Mouse (Mus musculus): ENCODE results near the gene Pdpn. TPM values are rescaled to one million over a fixed set of nuclear protein-coding genes. Genes with fewer than 3 reads are reported as not detected.

Gene Pdpn
- total RNA-seq, 2 experiments from 2014 or later = not detected

DNA sequence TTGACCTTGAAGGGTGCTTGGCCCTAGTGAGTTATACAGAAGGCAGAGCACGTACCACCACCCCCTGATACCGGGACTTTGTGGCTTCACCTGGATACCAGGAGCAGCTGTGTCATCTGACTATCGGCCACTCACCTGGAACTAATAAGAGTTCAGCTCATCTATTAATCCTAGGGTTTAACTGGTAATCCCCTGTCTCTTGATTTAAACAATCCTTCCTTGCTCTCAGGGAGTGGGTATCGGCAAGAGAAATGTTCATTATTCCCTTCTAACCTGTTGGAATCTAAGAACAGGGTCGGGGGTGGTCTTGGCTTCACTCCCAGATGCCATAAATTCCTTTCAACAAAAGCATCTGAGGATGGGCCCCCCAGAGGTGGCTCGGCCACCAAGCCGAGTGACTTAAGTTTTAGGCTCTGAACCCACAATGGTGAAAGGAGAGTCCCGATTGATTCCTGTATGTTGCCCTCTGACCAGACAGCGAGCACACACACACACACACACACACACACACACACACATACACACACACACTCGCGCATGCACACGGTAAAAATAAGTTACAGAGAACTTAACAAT is 837 bp upstream of the Pdpn start:
- ATAC-seq (replicated peaks; ENCODE audit: poor library complexity, severe bottlenecking) = no peak

DNA sequence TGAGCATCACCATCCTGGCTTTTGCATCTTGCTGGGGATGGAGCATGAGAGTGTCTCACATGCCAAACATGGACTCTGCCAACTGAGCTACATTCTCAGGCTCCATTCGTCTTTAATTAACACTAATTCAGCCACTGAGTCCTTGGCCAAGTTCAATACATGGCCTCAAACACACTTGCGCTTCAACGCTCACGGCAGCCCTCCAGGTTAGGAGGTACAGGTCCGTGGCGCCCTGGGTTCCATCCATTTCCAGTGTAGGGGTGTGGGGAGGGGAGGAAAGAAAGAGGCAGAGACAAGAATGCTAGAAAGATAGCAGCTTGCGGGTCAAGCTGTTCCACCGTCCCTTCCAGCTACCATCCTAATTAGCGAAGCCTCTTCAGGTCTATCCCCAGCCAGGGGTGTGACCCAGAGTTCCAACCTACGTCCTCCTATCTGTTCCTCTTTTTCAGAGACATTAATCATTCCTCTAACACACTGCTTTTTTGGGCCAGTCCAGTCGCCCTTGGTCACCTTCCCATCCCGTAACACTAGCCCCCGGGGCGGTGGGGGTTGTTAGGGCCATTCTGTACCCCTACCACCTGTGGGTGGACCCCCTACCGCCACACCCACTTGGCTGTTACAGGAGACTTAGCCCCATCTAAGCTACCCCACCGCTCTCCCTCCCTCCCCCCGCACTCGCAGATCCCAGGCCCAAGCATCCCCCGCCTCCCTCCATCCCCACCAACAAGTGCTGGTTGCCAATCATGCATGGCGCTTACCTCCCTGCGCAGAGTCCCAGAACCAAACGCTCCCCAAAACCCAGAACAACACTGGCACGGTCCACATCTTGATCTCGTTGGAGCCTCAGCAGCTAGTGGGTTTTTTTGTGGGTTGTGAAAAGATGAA is 691 bp downstream of the Pdpn start:
- peak; percentile 68 for ATAC-seq (replicated peaks; ENCODE audit: poor library complexity, severe bottlenecking)

DNA sequence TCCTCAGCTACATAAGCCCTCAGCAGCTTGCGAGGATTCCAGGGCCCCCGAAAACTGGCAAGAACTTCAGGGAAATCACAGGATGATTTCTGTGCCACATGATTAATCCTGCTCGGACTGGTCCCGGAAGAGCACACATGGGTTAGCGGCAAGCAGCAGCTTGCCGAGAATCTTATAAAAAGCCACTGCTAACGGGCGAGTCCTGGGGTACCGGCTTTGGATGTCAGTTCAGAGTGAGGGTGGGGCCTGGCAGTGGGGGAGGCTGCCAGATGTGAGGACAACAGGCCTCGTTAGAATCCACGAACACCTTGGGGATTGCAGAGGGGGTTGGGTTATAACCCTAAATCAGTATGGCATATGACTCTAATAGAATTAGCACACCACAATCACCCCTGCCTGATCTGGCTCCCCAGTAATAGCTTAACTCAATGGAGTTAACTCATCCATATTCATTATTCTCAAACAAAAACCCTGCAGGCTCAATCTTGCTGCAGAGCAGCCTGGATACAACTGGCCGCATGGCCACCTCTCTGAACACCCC is 2.3 kb downstream of the Pdpn start:
- no peak for ATAC-seq (replicated peaks; ENCODE audit: poor library complexity, severe bottlenecking)

DNA sequence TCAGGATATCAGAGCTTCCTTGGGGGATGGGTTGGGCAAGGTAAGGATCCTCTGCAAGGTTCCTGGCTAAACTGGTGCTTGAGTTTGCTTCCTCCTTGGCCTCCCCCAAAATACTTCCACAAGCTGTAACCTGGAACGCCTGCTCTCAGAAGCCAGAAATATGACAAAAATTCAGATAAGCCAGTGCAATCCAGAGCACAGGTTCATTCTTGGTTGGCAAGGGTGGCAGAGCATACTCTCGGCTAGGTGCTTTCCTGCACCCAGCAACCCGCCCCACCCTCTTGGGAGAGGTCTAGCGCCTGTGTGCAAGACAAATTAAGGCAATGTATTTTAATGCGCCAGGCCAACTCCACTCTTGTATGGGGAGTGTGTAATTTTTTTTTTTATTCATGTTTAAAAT is 3.2 kb downstream of the Pdpn start:
- no peak for ATAC-seq (replicated peaks; ENCODE audit: poor library complexity, severe bottlenecking)

DNA sequence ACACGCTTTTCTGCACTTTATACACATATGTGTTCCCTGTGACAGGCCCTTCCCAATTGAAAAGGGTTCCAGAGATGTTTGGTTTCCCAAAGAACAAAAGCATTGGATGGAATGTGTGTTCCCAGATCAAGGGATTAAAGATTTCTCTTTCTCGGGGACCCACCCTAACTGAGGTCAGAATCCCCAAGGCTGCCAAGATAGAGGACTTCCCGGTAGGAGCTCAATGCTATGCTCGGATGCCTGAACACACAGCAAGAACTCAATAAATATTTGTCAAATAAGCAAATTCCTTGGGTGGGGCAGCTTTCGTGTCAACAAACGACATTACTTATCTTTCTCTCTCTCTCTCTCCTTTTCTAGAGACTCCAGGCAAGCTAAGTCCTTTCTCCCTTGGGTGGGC is 5.0 kb downstream of the Pdpn start:
- ATAC-seq (replicated peaks; ENCODE audit: poor library complexity, severe bottlenecking) = no peak

DNA sequence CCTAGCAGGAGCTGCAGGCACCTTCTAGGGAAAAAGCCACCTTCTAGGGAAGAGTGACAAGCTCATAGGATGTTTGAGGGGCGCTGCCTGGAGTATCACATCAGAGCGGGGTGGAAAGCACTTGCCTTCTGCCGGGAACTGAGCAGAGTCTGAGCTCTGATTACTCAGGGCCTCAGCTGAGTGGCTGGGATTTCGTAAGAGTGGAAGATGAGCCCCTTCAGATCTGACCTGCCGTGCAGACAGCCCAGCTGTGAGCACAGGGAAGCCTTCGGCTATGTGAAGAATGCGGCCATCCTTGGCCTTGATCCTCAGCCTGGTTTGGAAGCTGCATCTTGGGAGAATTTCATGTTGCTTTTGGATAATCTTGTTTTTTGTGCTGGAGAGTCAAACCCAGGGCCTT is 10.5 kb downstream of the Pdpn start:
- ATAC-seq (replicated peaks; ENCODE audit: poor library complexity, severe bottlenecking) = peak; percentile 78

DNA sequence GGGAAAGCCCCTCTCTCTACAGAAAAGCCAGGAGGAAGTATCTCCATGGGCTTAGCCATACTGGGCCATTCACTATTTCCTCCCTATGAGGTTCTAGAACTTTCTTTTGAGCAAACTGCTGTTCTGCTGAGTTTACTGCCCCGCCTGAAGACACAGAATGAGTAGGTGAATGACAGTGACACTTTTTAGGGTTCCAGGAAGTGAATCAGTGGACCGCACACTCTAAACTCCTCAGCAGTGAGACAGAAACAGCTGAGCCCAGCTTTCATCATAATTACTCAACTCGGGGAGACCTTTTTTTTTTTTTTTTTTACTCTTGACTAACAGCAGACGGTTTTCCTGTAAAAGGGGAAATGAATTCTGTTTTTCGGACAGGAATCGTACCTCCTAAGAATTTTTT is 10.9 kb downstream of the Pdpn start:
- ATAC-seq (replicated peaks; ENCODE audit: poor library complexity, severe bottlenecking) = peak; percentile 83

DNA sequence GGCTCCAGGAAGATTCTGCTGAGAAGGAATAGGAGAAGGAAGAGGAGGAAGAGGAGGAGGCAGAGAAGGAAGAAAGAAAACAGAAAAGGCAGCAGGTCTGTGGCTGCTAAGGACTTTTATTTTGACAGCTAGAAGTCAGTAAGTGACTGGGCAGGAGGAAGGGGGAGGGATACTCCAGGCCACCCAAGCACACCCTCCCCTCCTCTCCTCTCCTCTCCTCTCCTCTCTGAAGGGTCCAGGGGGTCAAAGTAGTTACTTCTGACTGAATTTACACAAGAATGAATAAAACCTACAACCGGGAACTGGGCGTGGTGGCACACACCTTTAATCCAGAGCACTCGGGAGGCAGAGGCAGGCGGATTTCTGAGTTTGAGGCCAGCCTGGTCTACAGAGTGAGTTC is 12.3 kb downstream of the Pdpn start:
- 0 out of 2 replicates have a peak, but pooled peaks have one; percentile 9 for ATAC-seq (replicated peaks; ENCODE audit: poor library complexity, severe bottlenecking)

DNA sequence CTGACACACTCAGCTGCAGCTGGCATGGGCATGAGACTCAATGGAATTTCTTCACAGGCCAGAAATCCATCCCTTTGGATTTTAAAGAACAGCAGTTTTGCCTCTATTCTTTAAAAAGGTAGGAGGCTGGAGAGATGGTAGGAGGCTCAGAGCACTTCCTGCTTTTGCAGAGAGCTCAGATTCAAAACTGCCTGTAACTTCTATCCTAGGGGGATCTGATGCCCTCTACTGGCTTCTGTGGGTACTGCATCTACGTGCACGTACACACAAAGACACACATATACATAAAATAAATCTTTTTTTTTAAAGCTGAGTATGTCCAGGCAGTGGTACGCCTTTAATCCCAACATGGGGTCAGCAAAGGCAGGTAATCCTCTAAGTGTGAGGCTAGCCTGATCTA is 19.2 kb downstream of the Pdpn start:
- ATAC-seq (replicated peaks; ENCODE audit: poor library complexity, severe bottlenecking) = peak; percentile 43

DNA sequence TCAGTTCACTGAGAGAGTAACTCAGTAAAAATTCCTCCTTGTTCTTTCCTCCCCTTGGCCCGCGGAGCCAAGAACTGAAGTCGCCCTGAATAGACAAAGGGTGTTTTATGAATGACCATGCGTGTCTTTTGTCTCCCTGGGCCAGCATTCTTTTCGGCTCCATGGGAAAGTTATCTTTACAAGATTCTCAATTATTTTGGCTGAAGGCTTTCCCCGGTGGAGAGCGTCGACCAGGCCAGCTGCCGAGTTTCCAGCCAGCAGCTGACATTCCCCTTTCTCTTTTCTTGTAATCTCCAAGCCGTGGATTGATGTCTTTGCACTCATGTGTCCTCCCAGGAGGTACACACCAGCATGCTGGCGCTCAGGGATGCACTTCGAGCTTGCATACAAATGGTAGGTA is 19.7 kb downstream of the Pdpn start:
- ATAC-seq (replicated peaks; ENCODE audit: poor library complexity, severe bottlenecking) = no peak

DNA sequence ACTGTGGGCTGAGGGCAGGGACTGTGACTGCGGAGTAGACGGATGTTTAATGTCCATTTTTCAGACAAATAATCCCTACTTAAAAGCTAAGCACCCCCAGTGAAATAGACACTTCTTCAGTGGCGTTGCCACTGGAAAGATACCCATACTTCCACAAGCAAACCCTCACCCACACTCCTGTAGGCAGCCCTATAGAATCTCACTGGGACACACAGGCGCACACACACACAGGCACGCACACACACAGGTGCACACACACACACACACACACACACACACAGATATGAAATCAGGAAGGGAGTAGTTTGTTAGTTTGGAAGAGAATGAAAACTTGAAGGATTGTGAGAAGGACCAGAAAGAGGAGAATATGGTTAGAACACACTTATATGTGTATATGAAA is 20.3 kb downstream of the Pdpn start:
- no peak for ATAC-seq (replicated peaks; ENCODE audit: poor library complexity, severe bottlenecking)

DNA sequence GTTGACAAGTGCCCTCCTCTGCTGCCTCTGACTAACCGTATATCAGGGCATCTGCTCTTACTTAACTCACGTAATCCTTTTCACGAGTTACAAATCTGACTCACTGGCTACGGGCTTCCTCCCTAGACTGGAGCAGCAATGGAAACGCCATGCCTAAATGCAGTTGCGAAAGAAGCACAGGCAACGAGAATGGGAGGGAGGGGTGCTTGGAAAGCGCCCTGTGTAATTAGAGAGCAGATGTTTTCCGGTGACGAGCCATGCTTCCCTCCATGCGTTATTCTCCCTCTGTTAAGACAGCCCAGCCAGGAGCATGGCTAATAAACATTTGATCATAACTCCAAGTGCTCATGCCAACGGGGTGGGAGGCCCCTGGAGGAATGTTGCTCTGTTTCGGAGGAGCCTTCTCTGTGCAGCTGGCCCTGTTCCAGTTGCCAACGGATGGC is 20.9 kb downstream of the Pdpn start:
- ATAC-seq (replicated peaks; ENCODE audit: poor library complexity, severe bottlenecking) = peak; percentile 88

DNA sequence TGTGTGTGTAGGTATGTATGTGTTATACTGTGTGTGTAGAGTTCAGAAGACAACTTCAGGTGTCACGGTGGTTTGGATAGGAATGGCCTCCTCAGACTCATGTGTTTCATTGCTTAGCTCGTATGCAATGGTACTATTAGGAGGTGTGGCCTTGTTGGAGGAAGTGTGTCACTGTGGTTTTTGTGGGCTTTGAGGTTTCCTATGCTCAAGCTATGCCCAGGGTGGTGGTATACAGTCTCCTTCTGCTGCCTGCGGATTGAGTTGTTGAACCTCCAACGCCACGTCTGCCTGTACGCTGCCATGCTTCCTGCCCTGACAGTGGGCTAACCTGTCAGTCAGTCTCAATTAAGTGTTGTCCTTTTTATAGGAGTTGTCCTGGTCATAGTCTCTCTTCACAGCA is 22.0 kb downstream of the Pdpn start:
- ATAC-seq (replicated peaks; ENCODE audit: poor library complexity, severe bottlenecking) = peak; percentile 71

DNA sequence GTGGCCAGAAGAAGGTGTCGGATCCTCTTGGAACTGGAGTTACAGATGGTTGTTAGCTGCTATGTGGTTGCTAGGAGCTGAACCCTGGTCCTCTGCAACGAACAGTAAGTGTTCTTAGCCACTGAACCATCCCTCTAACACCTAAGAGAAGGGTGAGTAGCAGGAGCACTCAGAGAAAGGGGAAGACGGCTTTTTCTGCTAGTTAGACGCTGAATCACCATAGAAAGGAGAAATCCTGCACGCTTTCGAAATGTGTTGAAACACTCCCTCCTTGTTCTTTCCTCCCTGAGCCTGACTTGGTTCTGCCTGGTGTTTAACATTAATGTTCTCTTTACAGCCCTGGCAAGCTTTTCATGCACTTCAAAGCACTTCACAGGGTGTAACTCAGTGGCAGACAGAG is 27.8 kb downstream of the Pdpn start:
- peak; percentile 96 for ATAC-seq (replicated peaks; ENCODE audit: poor library complexity, severe bottlenecking)

DNA sequence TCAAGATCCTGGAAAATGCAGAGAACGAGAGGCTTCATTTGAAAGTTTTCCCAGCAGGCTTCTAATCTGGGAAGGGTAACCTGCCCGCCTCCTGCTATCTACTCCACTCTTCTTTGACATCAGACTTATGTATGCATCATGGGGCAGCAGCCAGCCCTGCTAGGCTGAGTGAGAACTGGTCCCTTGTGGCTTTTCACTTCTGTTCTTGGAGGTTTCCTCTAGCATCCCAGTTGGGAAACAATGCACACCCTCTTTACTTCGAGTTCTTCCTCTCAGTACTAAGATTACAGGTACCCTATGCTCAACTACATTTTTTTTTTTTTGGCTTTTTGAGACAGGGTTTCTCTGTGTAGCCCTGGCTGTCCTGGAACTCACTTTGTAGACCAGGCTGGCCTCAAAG is 28.5 kb downstream of the Pdpn start:
- peak; percentile 70 for ATAC-seq (replicated peaks; ENCODE audit: poor library complexity, severe bottlenecking)

DNA sequence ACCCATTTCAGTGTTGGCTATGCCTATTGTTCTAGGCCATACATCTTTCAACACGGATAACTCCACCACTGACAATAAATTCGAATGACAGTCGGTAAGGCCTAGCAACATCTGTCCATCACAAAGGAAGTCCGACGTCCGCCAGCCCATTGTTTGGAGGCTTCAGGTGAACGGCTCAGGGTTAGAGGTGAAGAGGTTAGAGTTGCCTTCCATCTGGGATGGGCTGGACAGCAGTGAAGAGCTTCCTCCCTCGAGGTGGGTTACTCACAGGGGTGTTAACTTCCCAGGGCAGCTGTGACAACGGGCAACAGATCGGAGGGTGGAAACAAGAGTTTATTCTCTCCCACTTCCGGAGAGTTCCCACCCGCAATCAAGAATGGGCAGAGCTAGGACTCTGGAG is 36.7 kb downstream of the Pdpn start:
- ATAC-seq (replicated peaks; ENCODE audit: poor library complexity, severe bottlenecking) = no peak

DNA sequence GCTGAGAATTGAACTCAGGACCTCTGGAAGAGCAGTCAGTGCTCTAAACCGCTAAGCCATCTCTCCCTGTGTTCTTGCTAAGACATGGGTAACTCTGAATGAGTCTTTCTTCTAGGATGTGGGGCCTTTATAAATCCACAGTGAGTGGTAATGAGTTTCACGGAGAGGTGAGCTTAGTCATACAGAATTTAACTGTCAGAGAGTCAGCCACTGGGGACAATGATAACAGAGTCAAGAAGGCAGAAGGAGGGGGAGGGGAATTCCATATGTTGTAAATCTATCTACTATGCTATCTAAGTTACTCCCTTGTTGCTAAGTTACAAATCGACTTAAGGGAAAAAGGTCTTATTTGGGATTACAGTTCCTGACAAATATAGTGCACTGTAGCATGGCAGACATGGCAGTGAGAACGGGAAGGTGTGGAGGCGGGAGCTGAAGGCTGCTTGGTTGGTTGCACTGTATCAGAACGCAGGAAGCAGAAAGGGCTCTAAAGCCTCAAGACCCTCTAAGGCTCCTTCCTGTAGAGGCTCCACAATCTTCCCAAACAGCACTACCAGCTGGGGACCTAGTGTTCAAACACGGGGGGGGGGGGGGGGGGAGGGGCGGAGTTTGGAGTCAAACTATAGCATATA is 39.5 kb downstream of the Pdpn start:
- no peak for ATAC-seq (replicated peaks; ENCODE audit: poor library complexity, severe bottlenecking)

DNA sequence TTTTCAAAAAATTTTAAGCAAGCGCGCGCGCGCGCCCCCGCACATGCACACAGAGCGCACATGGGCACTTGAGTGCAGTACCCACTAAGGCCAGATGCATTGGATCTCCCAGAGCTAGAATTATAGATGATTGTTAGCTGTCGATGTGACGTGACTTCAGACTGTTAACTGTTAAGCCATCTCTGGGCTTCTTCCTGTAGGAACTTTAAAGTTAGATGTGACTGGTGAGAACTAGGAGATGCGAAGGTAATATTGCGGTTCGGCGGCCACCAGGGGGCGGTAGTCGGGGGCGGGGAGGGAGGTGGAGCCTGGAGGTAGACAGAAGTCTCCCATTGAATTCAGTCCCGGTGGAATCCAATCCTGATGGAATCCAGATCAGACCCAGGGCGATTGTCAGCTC is 40.8 kb downstream of the Pdpn start:
- peak; percentile 83 for ATAC-seq (replicated peaks; ENCODE audit: poor library complexity, severe bottlenecking)

DNA sequence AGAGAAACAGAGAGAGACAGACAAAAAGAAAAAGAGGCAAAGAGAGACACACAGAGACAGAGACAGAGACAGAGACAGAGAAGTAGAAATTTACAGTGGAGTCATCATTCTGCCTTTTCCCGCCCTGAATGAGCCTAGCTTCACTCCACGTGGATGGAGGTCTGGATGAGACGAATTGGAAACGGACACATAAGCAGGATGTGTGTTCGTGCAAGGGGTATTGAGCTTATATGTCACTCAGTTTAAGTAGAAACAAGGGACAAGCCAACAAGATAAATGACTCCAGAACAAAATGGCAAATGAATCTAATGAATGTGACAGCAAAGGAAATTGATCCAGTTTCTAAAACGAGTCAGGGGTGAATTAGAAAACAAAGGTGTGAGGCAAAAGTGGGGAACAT is 41.4 kb downstream of the Pdpn start:
- ATAC-seq (replicated peaks; ENCODE audit: poor library complexity, severe bottlenecking) = no peak

DNA sequence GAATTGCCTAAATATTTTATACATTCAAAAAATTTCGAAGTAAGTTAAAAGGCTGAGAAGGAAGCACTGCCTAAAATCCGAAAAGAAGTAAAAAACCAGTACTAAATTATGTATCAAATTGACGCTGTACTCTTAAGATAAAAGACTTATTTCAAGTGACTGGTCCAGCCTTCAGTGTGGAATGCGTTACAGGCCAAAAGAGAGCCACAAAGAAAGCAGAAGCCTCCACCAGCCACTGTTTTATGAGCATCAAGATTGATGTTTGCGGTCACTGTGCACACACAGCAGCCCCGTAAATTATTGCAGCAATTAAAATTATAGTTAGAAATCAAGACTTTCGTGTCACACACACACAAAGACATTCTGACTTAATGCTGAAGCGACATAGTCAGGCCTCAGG is 43.8 kb downstream of the Pdpn start:
- no peak for ATAC-seq (replicated peaks; ENCODE audit: poor library complexity, severe bottlenecking)

DNA sequence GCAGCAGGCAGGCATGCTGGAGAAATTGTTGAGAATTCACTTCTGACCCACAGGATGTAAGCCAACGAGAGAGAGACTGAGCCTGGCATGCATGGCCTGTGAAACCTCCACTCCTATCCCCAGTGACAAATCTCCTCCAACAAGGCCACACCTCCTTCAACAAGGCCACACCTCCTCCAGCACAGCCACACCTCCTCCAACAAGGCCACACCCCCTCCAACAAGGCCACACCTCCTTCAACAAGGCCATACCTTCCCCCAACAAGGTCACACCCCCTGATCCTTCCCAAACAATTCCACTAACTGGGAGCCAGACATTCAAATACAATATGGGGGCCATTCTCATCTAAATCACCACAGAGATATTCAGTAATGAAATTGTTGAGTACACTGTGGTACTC is 46.0 kb downstream of the Pdpn start:
- no peak for ATAC-seq (replicated peaks; ENCODE audit: poor library complexity, severe bottlenecking)

Measured in granulocyte monocyte progenitor cell, adult 5-6 weeks (primary cell).